In genomic region chr16:12826222-12826621, GRCm38 (mm10) we compare ENCODE assay signal across 14 mouse cellular contexts.
DNase-seq lines count a peak whose midpoint lies in the region; ATAC-seq and TF ChIP-seq lines count a peak whose summit lies in the region.
"Had no signal": no experiment of that assay in that cellular context is flagged by ENCODE, and none has a peak within 500 bp of the region (broad histone marks: within the 10 kb centered on the region; RNA-seq: fewer than 3 reads in every experiment).

No protein-coding gene starts in this region.

- no peak for TF ChIP-seq POLR2A in cerebellum, adult 2 months (IDR thresholded peaks at IDR 0.05; ENCODE audit: borderline replicate concordance, insufficient read depth, low read length)

- H3K4me2 ChIP-seq in kidney, embryonic 15.5 days: no peak overlapping the region

- H3K36me3 ChIP-seq in kidney, embryonic 15.5 days: no peaks in the 10 kb centered on the region
- no peaks in the 10 kb centered on the region for H3K36me3 ChIP-seq in E14TG2a.4 (ENCODE audit: insufficient read depth, low read length)
- H3K36me3 ChIP-seq: forebrain, embryonic 10.5 days had no signal

- H3K4me3 ChIP-seq in gastrocnemius, adult 2 months: no peak overlapping the region
- no peak overlapping the region for H3K4me3 ChIP-seq in kidney, embryonic 15.5 days (replicated peaks)
- no peak overlapping the region for H3K4me3 ChIP-seq in E14TG2a.4 (replicated peaks; ENCODE audit: low read length)
- H3K4me3 ChIP-seq in cerebellum, adult 2 months (replicated peaks; ENCODE audit: insufficient read depth, low read depth, low read length): no peak overlapping the region
- H3K4me3 ChIP-seq: forebrain, embryonic 10.5 days; myocyte had no signal

- H3K27me3 ChIP-seq in kidney, embryonic 15.5 days: no peaks in the 10 kb centered on the region
- no peaks in the 10 kb centered on the region; the same call in 1 of the 2 replicates for H3K27me3 ChIP-seq in E14TG2a.4 (ENCODE audit: insufficient read depth, low read length)
- no peaks in the 10 kb centered on the region for H3K27me3 ChIP-seq in cerebellum, adult 2 months (ENCODE audit: control insufficient read depth, insufficient read depth, low read length)

- H3K4me1 ChIP-seq in kidney, embryonic 15.5 days: no peaks in the 10 kb centered on the region
- H3K4me1 ChIP-seq in E14TG2a.4 (replicated peaks; ENCODE audit: low read depth, low read length): 0 out of 2 replicates have a peak, but pooled peaks cover 2% of the 10 kb centered on the region
- H3K4me1 ChIP-seq in cerebellum, adult 2 months (ENCODE audit: control insufficient read depth, insufficient read depth, low read length): no peaks in the 10 kb centered on the region
- H3K4me1 ChIP-seq: forebrain, embryonic 10.5 days had no signal

- intact Hi-C loops in gastrocnemius, adult 2 months (cut with DNase I): no loop called here
- intact Hi-C loops in gastrocnemius, postnatal 14 days (cut with DNase I; ENCODE audit: low total_unique reads): no loop called here

- 0 out of 2 replicates have a peak, but pooled peaks have one; percentile 1 for TF ChIP-seq CTCF in gastrocnemius, adult 2 months (IDR thresholded peaks at IDR 0.05)
- peak; percentile 50 for TF ChIP-seq CTCF in E14TG2a.4 (conservative IDR thresholded peaks at IDR 0.05; ENCODE audit: low read length)
- TF ChIP-seq CTCF in cerebellum, adult 2 months (IDR thresholded peaks at IDR 0.05; ENCODE audit: borderline replicate concordance, insufficient read depth, low read depth, low read length): no peak

- no peak for DNase-seq in gastrocnemius, adult 2 months
- DNase-seq in gastrocnemius, postnatal 14 days: no peak
- peak; percentile 19 for DNase-seq in kidney, postnatal 10 days
- peak; percentile 14 for DNase-seq in embryo, embryonic 10.5 days (ENCODE audit: low spot score)
- DNase-seq in cerebellum, adult 2 months: no peak
- DNase-seq in urinary bladder, adult 2 months (ENCODE audit: low spot score): no peak
- DNase-seq: B cell, adult 2 months; left cerebral cortex, postnatal 4 days; lung, postnatal 10 days; right cerebral cortex, adult 18-20 months had no signal

- H3K27ac ChIP-seq in gastrocnemius, adult 2 months: no peak overlapping the region
- no peak overlapping the region for H3K27ac ChIP-seq in kidney, embryonic 15.5 days
- no peak overlapping the region for H3K27ac ChIP-seq in cerebellum, adult 2 months (ENCODE audit: insufficient read depth, low read length)
- H3K27ac ChIP-seq: forebrain, embryonic 10.5 days had no signal

- ATAC-seq in kidney, embryonic 15.5 days (replicated peaks; ENCODE audit: low FRiP score): no peak

- no peaks in the 10 kb centered on the region for H3K9me3 ChIP-seq in kidney, embryonic 15.5 days (replicated peaks)
- peaks cover 7% of the 10 kb centered on the region; the same call in 1 of the 2 replicates for H3K9me3 ChIP-seq in E14TG2a.4 (ENCODE audit: low read length)
- H3K9me3 ChIP-seq: forebrain, embryonic 10.5 days had no signal

- 58% methylated on average over 8 of the region's 8 CpGs for WGBS in kidney, embryonic 15.5 days
- WGBS in cerebellum, adult 2 months: 61% methylated on average over 8 of the region's 8 CpGs

- no peak overlapping the region for H3K9ac ChIP-seq in kidney, embryonic 15.5 days

Comparison
In these comparisons a context has a peak if more than half of its experiments do, and no peak if none do; other contexts are left out.
1. DNase-seq: peak in kidney, postnatal 10 days (single experiment) and embryo, embryonic 10.5 days (single experiment); none in gastrocnemius, adult 2 months (single experiment), gastrocnemius, postnatal 14 days (single experiment), cerebellum, adult 2 months (0 of 2) and urinary bladder, adult 2 months (single experiment).